Mouse (Mus musculus): ENCODE measurements around the gene Unc13b.

The Unc13b gene

DNA sequence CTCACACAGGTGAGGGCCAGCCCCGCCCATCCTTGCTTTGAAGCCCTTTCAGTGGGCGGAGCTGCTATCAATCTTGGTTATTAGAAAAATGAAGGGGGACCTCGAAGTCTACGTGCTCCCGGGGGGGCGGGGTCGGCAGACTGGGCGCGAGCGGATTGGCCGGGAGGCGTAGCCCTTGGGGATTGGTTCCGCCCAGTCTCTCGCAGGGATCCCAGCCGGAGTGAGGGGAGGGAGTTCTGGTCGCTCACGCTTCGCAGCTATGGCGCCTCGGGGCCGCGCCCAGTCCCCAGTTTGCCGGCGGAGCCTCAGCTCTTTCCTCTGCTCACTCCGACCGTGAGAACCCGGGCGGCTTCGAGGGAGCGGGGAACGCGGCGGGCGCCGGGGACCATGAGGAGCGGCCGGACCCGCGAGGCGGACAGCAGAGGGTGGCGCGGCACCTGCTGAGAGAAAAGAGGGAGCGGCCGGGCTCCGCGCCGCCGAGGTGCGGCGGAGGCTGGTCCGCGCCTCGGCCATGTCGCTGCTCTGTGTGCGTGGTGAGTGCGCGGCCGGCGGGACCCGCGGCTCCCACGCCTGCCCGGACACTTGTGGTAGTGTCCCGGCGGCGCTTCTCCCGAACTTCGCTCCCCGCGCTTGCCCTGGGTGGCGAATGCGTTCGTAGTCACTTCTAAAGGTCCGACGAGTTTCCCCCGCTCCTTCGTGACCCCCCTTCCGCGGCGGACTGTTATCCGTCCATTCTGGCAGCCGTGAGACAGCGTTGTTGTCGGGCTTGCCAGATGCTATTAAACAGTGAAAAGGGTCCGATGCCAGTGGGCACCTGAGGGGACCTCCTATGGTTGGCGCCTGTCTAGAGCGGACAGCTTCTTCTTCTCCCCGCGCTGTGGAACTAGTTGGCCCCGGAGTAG lies at the start of gene Unc13b:
Unc13b (plus strand) TSS at position 201 of the 902 bp plus-strand sequence.
- peak; percentile 77 for DNase-seq (ENCODE audit: extremely low read depth, low read depth, low spot score)

DNA sequence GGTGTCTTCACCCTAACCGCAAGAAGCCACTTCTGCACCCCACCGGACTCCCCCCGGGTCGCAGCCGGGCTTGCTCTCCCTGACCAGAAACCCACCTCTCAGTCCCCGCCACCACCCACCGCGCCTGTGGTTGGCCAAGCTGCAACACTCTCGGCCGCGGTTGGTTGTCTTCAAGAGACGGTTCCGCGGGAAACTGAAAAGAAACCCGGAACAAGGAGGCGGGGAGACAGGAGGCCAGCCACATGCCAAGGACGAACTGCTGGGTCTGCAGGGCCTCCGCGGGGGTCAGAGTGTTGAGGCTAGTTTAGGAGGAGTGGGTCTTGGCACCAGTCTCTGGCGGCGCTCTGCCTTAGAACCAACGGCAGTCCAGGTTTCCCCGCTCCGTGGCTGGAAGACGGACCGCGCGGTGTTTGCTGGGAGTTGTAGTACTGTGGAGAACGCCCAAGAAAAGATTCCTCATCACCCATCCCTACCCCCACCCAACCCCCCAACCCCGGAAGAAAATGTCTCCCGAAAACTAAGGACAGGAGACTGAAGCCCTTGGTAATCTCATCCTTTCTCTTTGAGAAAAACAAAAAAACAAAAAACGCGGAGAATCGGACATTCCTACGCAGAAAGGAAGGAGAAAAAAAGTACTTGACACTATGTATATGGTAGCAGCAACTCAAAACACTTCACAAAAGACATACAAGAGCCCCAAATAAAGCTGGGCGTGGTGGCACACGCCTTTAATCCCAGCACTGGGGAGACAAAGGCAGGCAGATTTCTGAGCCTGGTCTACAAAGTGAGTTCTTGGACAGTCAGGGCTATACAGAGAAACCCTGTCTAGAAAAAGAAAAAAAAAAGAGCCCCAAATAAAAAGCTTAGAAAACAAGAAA lies 48.4 kb upstream of the Unc13b start, which contains the start of gene Fancg:
Fancg (minus strand) TSS at position 346 of the 878 bp plus-strand sequence.
- no peak for DNase-seq (ENCODE audit: extremely low read depth, low read depth, low spot score)

DNA sequence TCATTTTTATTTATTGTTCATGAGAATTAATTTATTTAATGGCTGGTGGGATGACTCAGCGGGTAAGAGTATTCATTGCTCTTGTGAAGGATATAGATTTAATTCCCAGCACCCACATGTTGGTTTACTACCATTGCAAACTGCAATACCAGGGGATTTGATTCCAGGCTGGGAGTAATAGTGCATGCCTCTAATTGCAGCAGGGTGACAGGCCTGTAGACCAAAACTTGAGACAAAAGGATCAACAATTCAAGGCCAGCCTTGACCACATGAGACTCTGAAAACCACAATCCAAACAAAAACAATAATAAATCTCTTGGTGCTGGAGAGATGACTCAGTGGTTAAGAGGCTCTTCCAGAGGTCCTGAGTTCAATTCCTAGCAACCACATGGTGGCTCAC lies 46.7 kb upstream of the Unc13b start:
- no peak for DNase-seq (ENCODE audit: extremely low read depth, low read depth, low spot score)

DNA sequence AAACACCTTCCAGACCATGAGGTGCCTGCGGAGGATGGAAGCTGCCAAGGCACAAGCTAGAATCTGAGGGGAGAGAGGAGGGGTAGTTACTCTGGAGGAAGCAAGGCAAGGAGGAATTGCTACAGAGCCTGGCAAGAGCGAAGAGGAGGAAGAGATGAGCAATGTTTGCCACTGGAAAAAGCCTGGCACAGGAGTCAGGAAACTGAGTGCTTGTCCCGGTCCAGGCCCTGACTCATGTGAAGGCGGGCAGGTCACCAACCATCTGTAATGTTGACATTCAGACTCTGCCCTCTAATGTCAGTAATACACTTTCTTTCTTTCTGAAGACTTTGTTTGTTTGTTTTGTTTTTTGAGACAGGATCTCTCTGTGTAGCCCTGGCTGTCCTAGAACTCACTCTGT lies 40.6 kb upstream of the Unc13b start:
- no peak for DNase-seq (ENCODE audit: extremely low read depth, low read depth, low spot score)

DNA sequence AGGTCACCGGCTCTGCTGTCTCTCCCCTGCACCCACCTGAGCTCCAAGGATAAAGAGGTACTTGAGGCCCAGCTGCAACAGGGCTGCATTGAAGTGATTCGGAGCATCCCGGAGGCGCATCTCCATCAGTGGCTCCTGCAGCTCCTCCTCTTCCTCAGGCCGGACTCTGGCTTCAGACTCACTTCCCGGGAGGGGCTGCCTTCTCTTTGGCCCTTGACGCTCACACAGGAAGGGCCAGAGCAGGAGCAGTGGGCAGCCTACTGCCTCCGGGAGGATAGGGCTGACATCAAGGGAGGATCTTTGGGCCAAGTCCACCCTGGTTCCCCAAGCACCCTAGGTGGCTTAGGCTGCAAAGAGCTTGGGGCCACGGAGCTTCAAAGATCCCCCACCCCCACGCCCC lies 39.6 kb upstream of the Unc13b start:
- no peak for DNase-seq (ENCODE audit: extremely low read depth, low read depth, low spot score)

DNA sequence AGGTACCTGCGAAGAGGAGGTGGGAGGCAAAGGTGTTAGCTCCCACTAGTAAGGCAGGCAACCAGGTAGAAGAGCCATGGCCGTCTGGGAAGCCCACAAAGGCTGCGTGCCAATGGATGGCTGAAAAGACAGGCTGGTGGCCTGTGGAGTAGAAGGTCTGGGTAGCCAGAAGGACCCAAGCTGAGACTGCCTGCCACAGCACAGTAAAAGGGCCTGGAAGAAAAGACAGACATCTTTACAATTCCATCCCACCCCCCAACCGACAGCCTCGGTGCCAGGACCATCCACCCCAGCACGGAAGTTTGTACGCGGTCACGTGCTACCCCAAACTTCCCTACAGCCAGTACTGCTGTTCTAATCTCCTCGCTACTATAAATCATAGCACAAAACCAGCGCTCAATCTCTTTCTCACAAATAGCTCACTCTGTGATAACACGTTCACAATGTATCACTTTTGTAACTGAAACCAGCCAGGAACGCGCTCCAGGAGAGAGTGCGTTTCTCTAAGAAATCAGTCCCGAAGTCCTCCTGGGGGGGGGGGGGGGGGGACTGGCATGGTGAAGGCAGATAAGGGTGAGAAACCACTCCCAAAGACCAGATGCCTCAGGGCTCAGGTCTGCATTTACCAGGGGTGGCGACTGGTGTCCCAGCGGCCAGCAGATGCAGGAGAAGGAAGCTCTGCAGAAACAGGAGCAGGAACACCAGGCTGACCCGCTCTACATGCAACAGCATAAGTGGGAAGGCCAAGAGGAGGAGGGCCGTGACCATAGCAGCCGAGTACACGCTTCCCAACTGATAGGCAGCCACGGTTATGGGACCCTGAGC lies 38.9 kb upstream of the Unc13b start:
- DNase-seq (ENCODE audit: extremely low read depth, low read depth, low spot score): no peak

DNA sequence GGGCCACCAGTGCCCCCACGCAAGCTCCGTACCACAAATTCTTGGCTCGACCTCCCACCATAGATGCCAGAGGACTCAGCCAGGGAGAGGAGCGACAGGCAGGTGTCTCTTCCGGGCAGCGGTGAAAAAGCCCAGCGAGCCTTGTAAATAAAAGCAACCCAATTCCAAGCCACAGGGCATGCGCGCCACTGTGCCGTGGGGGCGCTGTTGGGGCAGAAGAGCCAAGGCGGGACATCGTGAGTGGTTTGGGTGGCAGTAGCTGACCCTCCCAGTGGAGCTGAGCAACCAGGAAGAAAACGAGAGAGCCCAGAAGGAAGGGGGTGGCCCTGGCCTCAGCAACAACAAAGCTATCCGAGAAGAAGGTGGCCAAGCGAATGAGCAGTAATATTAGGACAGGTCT lies 37.9 kb upstream of the Unc13b start:
- no peak for DNase-seq (ENCODE audit: extremely low read depth, low read depth, low spot score)

DNA sequence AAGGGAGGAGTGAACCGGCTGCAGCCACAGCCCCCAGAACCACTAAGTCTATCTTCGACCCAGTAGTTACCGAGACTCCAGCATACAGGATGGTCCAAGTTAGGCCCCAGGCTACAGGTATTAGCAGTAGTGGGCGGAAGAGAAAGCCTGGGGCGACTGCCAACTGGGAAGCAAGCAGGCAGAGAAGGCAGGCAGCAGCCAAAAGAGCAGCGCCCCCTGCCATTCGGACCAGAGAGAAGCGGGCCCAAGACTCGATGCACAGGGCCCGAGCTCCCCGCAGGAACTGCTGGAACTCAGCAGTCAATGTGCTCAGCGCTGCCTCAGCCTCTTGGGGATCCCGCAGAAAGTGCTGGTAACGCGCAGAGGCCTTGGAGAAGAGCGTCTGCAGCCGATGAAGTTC lies 37.4 kb upstream of the Unc13b start:
- DNase-seq (ENCODE audit: extremely low read depth, low read depth, low spot score): no peak

DNA sequence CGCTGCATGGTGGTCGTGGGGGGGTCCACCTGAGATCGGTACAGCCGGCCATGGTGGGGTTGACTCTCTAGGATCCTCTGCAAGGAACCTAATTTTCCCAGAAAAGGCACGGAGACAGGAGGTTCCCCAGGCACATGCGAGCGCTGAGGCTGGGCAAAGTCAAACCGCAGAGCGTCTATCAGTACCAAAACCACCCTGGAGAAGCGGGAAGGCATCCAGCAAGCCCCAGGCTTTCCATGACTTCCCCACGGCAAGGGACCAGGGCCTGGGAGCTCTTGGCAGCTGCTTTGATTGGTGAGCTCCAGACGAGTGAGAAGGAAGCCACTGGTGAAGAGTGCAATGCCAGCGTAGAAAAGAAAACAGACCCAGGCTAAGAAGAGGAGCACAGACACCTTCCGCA lies 34.1 kb upstream of the Unc13b start:
- no peak for DNase-seq (ENCODE audit: extremely low read depth, low read depth, low spot score)

DNA sequence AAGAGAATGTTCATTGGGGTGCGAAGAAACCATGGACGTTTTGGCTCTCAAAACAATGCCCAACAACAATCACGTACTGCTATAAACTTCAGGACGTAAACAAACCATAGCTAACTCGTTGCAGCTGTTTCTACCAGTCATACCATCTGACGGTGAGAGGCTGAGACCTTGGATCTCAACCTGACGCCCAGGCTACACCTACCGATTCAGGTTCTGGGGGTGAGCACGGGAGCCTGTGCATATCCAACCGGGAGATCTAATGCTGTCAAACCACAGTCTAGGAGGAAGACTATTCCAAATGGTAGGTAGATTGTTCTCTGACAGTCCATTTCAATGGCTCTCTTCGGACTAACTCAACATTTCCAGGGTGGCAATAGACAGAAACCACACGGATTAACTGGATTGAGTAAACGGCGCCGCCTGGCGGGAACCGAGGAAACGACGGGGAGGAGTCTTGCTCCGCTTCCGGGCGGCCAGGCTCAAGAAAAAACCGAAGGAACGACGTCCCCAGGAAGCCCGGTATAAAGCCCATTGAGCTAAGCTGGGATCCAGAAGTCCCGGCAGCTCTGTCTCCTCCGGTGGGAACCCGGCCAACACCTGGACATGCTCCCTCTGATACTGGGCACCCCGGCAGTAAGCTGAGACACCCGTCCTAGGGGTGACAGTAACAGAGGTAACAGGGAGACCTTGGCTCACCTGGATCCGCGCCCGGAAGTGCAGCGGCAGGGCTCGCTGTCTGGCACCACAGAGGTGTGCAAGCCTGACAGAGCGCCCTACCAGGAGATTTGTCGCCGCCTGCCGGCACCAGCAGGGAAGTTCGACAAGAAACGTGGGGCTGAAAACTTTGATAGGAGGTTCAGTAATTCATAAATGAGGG lies 33.4 kb upstream of the Unc13b start, which contains the start of gene Pigo:
Pigo (minus strand) TSS at position 736 of the 877 bp plus-strand sequence.
- DNase-seq (ENCODE audit: extremely low read depth, low read depth, low spot score): no peak

DNA sequence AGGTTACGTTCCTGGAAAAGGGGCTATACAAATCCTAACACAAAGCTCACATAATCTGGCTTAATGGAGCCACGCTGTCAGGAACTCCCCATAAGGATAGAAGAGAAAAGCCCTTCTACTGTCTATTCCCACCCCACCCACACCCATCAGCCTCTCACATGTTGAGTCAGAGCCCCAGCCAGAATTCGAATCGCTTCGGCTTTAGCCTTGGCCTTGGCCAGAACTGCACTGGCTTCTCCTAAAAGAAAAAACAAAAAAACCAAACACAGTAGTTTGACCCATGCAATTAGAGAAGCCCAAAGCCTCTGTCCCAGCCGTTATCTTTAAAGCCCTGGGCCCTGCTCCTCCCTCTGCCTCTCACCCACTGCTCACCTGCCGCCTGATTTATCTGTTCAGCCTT lies 29.6 kb upstream of the Unc13b start:
- no peak for DNase-seq (ENCODE audit: extremely low read depth, low read depth, low spot score)

DNA sequence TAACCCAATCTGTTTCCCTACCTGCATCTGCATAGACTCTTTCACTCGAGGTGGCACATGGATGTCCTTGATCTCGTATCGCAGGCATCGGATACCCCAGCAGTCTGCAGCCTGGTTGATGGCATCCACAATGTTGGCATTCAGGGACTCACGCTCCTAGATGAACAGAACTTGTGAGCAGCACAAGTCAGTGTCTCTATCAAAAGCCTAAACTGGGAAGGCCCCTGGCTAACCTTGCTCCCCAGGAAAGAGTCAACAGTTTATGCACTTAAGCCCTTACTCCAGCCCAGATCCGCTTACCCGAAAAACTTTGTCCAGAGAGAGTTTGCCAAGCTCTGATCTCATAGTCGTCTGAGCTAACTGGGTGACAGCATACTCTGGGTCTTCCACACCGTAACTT lies 29.0 kb upstream of the Unc13b start:
- no peak for DNase-seq (ENCODE audit: extremely low read depth, low read depth, low spot score)

DNA sequence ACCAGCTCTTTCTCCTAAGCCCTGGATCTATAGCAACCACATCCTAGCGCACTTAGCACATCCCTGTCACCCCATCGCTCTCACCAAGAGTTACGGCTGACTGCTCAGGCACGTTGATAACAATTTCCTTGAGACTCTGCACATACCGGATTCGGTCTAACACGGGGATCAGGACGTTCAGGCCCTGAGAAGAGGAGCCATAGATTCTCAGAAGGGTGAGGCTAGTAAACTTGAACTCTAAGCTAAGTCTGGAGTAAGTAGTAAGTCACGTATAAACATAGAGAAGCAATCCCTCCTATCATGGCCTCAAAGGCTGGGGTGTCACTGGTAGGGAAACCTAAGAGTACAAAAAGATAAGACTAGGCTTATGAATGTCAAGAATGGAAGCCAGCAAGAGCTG lies 28.4 kb upstream of the Unc13b start:
- no peak for DNase-seq (ENCODE audit: extremely low read depth, low read depth, low spot score)

DNA sequence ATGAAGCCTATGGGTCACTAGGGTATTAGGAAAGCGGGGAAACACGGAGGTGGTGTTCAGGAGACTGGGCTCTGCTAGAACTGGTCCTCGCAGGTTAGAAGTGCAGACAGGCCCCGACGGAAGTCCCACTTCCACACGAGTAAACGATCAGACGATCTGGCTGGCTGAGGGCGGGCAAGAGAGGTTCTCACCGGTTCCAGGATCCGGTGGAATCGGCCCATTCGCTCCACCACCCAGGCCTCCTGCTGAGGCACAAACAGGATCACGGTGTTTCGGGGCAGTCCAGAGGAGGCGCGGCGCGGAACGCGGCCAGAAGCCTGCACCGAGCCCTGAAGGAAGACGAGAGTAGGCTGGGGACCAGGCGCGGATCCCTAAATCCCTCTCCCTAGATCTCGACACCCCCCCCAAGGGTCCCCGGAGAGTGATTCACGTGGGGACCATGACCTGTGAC lies 27.9 kb upstream of the Unc13b start:
- no peak for DNase-seq (ENCODE audit: extremely low read depth, low read depth, low spot score)

DNA sequence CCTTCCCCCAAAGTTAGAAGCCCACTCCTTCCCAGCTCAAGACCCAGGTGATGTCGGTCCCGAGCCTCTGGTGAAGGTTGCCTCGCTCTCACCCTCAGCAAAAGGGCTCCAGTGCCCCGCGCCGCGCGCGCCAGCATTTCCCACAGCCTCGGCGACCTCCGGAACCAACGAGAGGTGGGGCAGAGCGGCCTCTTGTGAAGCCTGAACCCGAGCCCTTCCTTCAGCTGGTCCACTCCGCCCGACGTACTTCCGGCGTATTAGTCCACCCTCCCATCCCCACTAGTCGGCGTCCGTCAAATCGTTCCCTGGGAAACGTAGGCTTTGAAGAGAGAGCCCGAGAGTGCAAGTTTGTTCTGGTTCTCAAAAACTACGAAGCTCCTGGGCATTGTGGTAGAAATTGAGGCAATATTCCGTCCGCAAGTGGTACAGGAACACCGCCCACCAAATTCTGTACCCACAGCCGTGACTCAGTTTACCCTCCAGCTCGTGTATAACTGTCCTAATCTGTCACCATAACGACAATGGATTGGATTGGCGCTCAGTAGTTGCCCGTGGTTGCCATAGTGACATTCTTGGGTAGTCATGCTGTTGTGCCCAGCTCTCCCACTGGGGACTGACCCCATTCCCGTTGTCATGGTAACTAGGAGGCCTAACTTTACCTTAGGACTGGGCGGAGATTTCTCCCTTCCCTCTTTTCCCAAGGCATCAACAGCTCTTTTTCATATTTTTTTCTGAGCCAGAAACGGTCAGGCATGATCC lies 27.3 kb upstream of the Unc13b start, which contains the start of gene Stoml2:
Stoml2 (minus strand) TSS at position 474 of the 759 bp plus-strand sequence.
- DNase-seq (ENCODE audit: extremely low read depth, low read depth, low spot score): no peak

DNA sequence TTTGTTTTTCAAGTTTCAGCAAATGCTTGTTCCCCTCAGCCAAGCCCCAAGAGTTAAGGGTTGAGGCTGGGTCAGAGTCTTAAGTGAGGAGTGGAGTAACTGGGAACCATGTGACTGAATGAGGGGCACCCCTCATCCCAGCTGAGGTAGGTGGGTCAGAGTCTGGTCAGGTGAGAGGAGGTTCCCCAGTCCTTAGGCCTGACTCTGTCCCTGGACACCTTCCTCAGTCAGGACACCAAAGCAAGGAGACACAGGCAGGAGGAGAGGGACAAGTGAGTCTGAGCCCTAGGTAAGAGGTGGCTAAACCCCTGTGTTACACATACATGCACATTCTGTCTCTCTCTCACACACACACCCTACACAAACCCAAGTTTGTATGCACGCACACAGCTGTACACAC lies 26.3 kb upstream of the Unc13b start:
- DNase-seq (ENCODE audit: extremely low read depth, low read depth, low spot score): no peak

DNA sequence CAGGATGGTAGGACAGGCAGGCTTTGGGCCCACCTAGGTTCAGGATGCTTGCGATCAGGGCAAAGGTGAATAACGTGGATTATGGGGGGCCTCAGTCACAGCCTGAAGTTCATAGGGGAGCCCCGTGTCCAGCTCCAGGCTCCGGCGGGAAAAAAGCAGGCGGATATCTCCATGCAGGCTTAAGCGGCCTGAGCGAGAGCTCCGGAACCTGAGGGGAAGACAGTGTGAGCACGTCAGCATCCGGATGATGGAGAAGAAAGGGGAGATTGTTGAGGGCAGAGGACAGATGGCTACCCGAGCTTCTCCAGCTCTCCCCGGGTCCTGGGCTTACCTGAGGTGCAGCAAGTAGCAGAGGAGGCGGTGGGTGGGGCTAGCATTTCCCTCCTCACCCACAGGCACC lies 25.3 kb upstream of the Unc13b start:
- DNase-seq (ENCODE audit: extremely low read depth, low read depth, low spot score): no peak

DNA sequence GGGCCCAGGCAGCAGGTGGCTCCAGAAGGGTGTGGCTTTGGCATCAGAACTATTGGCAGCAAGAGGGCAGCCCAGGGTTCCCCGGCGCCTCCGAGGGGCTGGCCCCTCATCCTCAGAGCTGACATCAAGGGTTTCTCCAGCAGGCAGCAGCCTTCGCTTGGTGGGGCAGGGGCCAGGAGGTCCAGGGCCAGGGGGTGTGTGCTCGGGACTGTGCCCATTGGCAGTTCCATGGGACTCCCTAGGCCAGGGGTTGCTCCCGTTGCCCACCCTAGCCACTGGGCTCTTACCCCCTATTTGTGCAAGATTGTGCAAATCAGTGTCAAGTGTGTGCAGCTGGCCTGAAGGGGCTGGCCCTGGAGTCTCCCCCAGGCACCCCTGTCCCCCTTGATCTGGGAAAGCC lies 22.9 kb upstream of the Unc13b start:
- DNase-seq (ENCODE audit: extremely low read depth, low read depth, low spot score): no peak

DNA sequence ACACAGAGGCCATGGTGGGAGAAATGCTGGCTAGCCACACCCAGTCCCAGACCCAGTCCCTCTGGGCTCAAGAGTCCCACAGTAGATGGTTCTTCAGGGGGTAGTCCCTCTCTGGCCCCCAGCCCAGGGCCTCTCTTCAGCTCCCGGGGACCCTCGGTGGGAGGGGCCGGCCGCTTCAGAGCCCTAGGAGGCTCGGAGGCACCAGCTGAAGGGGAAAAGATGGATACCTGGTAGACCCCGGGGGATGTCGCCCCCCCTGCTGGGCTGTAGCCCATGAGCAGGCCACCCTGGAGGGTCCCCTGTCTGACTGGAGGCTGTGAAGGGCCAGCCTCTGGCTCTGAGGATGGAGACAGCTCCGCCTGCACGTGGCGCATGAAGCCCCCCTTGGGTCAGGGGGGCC lies 22.4 kb upstream of the Unc13b start:
- DNase-seq (ENCODE audit: extremely low read depth, low read depth, low spot score): no peak

Measured in fat pad, adult 2 months (tissue).